Mouse (Mus musculus): ENCODE measurements at regions not wholly inside any gene's neighbourhood (a gene's known extent, or its start where the extent isn't known, plus 50 kb on each side); places are given as distances from the start of the nearest gene placed in this dataset. TPM values are rescaled to one million over a fixed set of nuclear protein-coding genes. Genes with fewer than 3 reads are reported as not detected.

Small RNA genes lying in the stretch of these regions (microRNA-seq; reads per million reads assigned to microRNA genes)
- gene Gm27430 = not detected
